Mouse (Mus musculus) forebrain, embryonic 12.5 days (tissue): ENCODE measurements around the gene Akt1. TPM values are rescaled to one million over a fixed set of nuclear protein-coding genes. Genes with fewer than 3 reads are reported as not detected.

Experiments used
- ATAC-seq: fragments of 200-750 bp; cut with Nextera tagmentation; 2 replicates; pipeline ENCODE4 v1.8.0; 2017; ENCODE audit warnings: moderate TSS enrichment; ENCODE audit not compliant: low FRiP score
- H3K27ac ChIP-seq: fragments of 300-500 bp; sonication (generic); 2 replicates; pipeline ENCODE4 v1.5.1; 2016; ENCODE audit warnings: mild to moderate bottlenecking
- H3K27me3 ChIP-seq: fragments of 300-500 bp; sonication (generic); 2 replicates; pipeline ENCODE4 v1.6.1; 2016; ENCODE audit warnings: mild to moderate bottlenecking
- H3K36me3 ChIP-seq: fragments of 300-500 bp; sonication (generic); replicated peaks from 2 replicates; pipeline ENCODE4 v1.6.1; 2016; ENCODE audit warnings: mild to moderate bottlenecking
- H3K4me1 ChIP-seq: fragments of 300-500 bp; sonication (generic); 2 replicates; pipeline ENCODE4 v1.6.1; 2016
- H3K4me2 ChIP-seq: fragments of 300-500 bp; sonication (generic); 2 replicates; pipeline ENCODE4 v1.6.1; 2016; ENCODE audit warnings: mild to moderate bottlenecking, moderate library complexity
- H3K4me3 ChIP-seq: fragments of 300-500 bp; sonication (generic); replicated peaks from 2 replicates; pipeline ENCODE4 v1.5.1; 2016; ENCODE audit warnings: mild to moderate bottlenecking
- H3K9ac ChIP-seq: fragments of 300-500 bp; sonication (generic); 2 replicates; pipeline ENCODE4 v1.6.1; 2016; ENCODE audit warnings: mild to moderate bottlenecking
- H3K9me3 ChIP-seq: fragments of 300-500 bp; sonication (generic); 2 replicates; pipeline ENCODE4 v1.6.1; 2016
- WGBS: fragments of 180-500 bp; shearing (Covaris S2); methylation state at CpG from one replicate; pipeline ENCODE4 v1.1.7; 2016; 5-methylcytosine and 5-hydroxymethylcytosine counted together
- polyA plus RNA-seq: library from polyadenylated mRNA; unstranded; fragments of >200 nt; fragmentation: Nextera tagmentation; extraction: Ambion mirVana; gene quantifications from 2 replicates; pipeline ENCODE4 v1.2.1, GENCODE M21; 2016

Gene Akt1
- polyA plus RNA-seq, 1 experiment from 2014 or later: 71.6 TPM

DNA sequence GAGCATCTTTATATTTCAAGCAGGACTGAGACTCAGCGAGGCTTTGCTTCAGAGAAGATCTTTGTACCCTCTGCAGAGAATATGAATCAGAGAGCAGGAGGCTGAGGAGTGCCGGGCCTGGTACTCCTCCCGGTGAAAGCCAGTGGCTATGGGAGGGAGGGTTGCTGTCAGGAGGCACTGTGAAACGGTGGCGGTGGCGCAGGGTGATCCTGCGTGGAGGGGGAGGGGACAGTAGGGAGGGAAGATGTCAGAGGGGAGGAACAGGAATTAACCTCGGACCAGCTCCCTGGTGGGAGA is 32.8 kb upstream of the Akt1 start:
- Histone ChIP-seq H3K4me2 (peak overlapping the region; percentile 36; the same call in 1 of the 2 replicates), H3K36me3 (no peaks in the 10 kb centered on the region), H3K9me3 (no peaks in the 10 kb centered on the region), H3K27me3 (peaks cover 29% of the 10 kb centered on the region), H3K9ac (no peak overlapping the region), H3K4me3 (no peak overlapping the region), H3K27ac (no peak overlapping the region), H3K4me1 (peaks cover 3% of the 10 kb centered on the region; the same call in 1 of the 2 replicates)
- 23% methylated on average over 8 of the region's 8 CpGs for WGBS
- peak; percentile 42; the same call in 1 of the 2 replicates for ATAC-seq

DNA sequence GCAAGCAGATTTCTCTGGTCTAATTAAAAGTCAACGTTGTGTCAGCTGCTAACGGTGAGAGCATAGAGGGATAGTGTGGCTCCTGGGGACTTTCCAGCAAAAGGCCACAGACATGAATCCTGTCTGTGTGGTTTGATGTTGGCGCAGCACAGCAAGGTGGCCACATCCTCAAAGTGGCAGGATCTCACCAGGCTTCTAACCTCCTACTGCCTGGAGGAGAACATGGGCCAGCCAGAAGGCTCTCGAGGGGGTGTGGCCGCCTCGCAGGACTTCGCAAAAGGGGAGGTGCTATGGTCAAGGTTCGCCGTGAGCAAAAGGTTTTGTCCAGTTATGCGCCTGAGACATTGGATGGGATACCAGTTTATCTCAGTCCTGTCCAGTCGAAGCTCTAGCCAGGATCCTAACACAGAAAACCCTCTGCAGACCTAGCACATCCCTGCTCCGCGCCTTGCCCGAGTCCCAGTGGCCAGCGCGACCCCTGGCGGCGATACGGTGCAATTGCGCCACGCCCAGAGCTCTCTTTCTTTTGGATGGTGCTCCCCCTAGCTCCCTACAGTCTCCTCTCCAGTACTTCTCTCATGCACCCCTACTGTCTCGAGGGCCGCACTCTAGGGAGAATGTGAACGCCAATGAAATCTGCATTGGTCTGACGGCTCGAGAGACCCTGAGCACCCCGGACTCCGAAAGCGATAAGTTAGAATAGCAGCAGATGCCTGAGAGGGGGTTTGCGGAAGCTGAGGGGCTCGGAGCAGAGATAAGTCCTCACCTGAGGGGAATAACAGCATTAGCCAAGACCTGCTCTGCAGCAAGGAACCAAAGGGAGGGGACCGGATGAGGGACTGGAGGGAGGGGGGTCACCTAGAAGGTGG is 32.3 kb upstream of the Akt1 start:
- Histone ChIP-seq H3K27ac (no peak overlapping the region), H3K27me3 (peaks cover 31% of the 10 kb centered on the region), H3K36me3 (no peaks in the 10 kb centered on the region), H3K4me1 (peaks cover 3% of the 10 kb centered on the region; the same call in 1 of the 2 replicates), H3K9ac (no peak overlapping the region), H3K4me2 (peak overlapping the region; percentile 36), H3K9me3 (no peaks in the 10 kb centered on the region), H3K4me3 (no peak overlapping the region)
- 16% methylated on average over 32 of the region's 32 CpGs for WGBS
- peak; percentile 85 for ATAC-seq

DNA sequence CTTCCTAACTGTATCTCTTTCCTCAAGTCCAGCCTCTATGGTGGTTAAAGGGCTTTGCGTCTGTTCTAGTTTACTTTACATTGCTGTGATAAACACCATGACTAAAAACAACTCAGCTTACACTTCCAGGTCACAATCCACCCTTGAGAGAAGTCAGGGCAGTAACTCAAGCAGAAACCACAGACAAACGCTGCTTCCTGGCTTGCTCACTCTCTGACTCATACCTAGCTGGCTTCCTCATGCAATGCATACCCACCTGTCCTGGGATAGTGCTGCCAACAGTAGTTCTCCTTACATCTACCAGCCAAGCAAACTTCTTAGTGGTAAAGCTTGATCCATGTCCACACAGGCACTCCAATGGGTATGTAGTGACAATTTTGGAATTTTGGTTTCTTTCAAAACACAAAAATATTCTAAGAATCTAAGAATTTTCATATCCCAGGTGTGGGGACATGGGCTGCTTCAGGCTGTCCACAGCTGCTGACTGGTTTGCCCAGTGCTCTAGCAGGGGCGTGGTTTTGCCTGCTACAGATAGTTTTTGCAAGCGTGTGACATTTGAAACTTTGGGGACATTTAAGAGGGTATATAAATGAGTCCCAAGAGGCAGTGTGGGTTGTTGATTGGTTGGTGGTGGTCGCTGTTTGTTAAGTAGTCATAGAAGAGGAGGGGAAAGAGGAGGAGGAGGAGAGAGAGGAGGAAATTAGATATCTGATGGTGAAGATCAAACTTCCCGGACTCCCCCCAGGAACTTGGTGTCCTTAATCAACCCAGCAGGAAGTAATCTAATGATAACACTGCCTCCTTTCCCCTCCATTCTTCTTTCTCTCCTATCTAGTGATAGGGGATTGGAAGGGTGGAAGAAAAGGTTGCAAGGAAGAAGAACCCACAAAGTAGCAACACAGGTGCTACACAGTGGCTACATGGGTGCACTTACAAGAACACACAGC is 28.0 kb upstream of the Akt1 start:
- no peak for ATAC-seq
- Histone ChIP-seq H3K4me2 (no peak overlapping the region), H3K9me3 (no peaks in the 10 kb centered on the region), H3K4me1 (peaks cover 13% of the 10 kb centered on the region; the same call in 1 of the 2 replicates), H3K36me3 (no peaks in the 10 kb centered on the region), H3K9ac (no peak overlapping the region), H3K27ac (no peak overlapping the region), H3K4me3 (no peak overlapping the region), H3K27me3 (peaks cover 45% of the 10 kb centered on the region)
- 82% methylated on average over 6 of the region's 6 CpGs for WGBS

DNA sequence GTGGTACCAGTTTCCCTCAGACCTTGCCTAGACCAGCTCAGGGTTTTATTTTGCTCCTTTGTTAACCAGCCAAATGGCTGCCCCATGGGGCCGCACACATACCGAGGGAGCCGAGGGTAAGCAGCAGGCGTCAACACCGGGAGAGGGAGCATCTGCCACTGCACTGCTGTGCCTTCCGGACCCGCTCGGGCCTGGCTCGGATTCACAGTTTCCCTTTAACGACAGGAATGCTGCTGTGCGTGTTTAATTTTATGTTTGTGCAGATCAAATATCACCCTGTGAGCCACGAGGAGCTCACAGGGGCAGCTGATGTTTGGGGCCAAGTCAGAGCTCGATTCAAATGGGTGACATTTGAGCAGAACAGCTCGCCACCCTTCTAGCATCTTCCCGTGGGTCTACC is 25.8 kb upstream of the Akt1 start:
- peaks cover 33% of the 10 kb centered on the region for H3K27me3 ChIP-seq
- no peak overlapping the region for H3K27ac ChIP-seq

DNA sequence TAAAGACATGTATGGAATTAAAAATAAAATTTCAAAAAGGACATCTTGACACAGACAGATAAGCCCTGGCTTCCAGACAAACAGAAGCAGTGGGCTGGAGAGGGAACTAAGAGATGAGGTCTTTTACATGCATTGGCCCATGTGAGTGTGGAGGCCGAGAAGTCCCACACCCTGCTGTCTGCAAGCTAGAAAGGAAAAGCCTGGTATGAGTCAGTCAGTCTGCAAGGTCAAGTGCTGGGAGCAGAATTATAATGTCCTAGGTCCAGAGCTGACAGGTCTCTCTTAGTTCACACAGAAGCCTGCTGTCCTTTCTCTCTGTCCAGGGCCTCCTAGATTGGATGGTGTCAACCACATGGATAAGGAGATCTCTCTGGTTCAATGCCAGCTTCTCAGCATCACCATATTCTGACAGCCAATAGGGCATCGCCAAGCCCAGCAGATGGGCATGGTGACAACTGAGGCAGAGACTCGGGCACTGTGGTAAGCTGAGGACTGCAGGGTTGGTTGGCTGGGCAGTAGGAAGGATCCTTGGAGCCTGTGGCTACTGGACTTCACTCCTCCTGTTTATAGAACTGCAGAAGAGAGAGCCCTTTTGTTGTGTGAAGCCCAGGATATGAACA is 22.2 kb upstream of the Akt1 start:
- WGBS: 89% methylated on average over 3 of the region's 3 CpGs

More for the DNA sequence above, 25.8 kb upstream of the Akt1 start:
- no peaks in the 10 kb centered on the region for H3K36me3 ChIP-seq
- H3K4me1 ChIP-seq: peaks cover 10% of the 10 kb centered on the region; the same call in 1 of the 2 replicates
- H3K4me3 ChIP-seq: no peak overlapping the region
- H3K4me2 ChIP-seq: 0 out of 2 replicates have a peak overlapping the region, but pooled peaks have one; percentile 6
- peak overlapping the region; percentile 21; the same call in 1 of the 2 replicates for H3K9ac ChIP-seq
- WGBS: 22% methylated on average over 15 of the region's 15 CpGs
- no peaks in the 10 kb centered on the region for H3K9me3 ChIP-seq
- ATAC-seq: no peak

DNA sequence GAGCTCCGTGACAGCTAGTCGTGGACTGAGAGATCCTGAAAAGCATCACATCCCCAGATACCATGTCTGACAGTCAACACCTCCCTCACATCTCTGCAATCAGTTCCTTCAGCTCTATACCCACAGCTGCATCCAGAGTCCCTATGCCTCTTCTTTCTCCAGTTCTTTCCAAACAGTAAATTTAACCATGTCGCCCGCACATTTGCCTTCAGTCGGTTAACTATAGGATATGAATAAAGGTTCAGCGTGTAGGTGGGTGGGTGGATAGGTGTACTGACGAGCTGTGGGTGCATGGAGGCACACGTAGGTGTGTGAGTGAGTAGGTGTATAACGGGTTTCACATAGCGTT is 19.4 kb upstream of the Akt1 start:
- Histone ChIP-seq H3K4me1 (peaks cover 21% of the 10 kb centered on the region), H3K27me3 (peaks cover 8% of the 10 kb centered on the region; the same call in 1 of the 2 replicates), H3K9ac (peak overlapping the region; percentile 88), H3K36me3 (no peaks in the 10 kb centered on the region), H3K4me2 (peak overlapping the region; percentile 79), H3K9me3 (no peaks in the 10 kb centered on the region), H3K4me3 (peak overlapping the region; percentile 73), H3K27ac (peak overlapping the region; percentile 88)
- peak; percentile 22 for ATAC-seq
- WGBS: 86% methylated on average over 10 of the region's 10 CpGs

More for the DNA sequence above, 22.2 kb upstream of the Akt1 start:
- Histone ChIP-seq H3K4me3 (no peak overlapping the region), H3K4me1 (peaks cover 30% of the 10 kb centered on the region), H3K9me3 (no peaks in the 10 kb centered on the region), H3K4me2 (no peak overlapping the region), H3K27ac (no peak overlapping the region), H3K36me3 (no peaks in the 10 kb centered on the region), H3K27me3 (peaks cover 31% of the 10 kb centered on the region), H3K9ac (no peak overlapping the region)
- no peak for ATAC-seq

DNA sequence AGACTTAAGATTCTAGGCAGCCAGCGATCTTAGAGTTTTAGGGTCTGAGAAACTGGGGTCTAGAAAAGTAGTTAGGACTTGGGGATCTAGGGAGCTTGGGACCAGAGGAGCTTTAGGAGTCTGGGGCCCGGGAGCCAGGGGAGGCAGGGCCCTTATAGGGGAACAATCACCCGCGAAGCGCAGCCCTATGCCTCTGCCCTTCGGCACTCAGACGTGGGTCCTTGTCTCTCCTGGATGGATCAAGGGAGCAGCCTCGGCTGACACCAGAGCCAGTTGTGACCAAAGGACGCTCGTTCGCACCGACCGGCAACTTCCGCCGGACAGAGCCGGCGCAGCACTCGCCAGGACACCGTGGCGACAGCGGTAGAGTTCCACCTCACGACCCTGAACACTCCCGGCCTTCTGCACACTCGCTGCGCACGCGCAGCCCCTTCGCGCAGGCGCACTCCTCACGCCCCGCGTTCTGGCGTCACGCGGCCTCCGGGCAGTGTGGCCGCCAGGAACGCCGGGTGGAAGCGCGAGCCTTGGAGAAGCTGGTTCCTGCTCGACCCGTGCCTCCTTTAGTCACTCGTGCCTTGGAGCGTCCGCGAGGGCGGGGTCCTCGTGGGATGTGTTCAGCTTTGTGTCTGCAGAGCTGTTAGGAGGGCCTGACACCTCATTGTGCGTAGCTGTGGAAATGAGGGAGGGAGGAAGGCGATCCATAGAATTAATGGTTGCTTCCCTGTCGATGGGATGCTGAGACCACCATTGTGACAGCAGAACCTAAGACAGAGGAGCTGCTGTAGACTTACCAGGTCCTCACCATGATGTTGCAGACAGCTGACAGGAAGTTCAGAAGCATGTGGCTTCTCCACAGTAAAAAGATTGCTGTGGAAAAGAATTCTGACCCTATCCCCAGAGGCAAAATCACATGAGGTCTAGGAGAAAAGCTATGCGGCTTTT is 18.8 kb upstream of the Akt1 start:
- Histone ChIP-seq H3K36me3 (no peaks in the 10 kb centered on the region), H3K9ac (peak overlapping the region; percentile 88)
- ATAC-seq: peak; percentile 94

DNA sequence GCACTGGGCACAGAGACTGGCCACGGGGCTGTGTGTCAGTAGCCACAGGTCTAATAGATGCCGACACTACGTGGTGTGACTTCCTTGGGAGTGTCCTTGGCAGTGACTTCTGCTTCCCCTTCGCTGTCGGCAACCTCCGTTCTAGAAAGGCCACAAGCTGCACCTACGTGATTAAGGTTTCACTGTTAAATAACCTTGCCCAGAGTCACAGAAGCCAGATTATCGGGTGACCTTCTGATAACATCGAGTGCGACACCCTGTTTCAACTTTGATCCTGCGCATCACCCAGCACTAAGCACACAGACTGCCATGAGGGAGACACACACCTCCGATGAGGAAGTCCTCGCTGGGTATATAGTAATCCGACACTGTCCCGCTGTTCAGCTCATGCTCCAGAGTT is 13.8 kb upstream of the Akt1 start:
- Histone ChIP-seq H3K27me3 (0 out of 2 replicates have a peak, but pooled peaks cover under 1% of the 10 kb centered on the region), H3K4me1 (peaks cover 14% of the 10 kb centered on the region), H3K4me2 (no peak overlapping the region), H3K9me3 (no peaks in the 10 kb centered on the region), H3K9ac (no peak overlapping the region), H3K27ac (no peak overlapping the region), H3K36me3 (no peaks in the 10 kb centered on the region), H3K4me3 (no peak overlapping the region)
- ATAC-seq: no peak
- 86% methylated on average over 15 of the region's 15 CpGs for WGBS

More for the DNA sequence above, 18.8 kb upstream of the Akt1 start:
- H3K4me1 ChIP-seq: peaks cover 21% of the 10 kb centered on the region
- H3K27ac ChIP-seq: peak overlapping the region; percentile 88
- WGBS: 3% methylated on average over 50 of the region's 54 CpGs
- peak overlapping the region; percentile 73 for H3K4me3 ChIP-seq
- peaks cover 3% of the 10 kb centered on the region; the same call in 1 of the 2 replicates for H3K27me3 ChIP-seq
- peak overlapping the region; percentile 79 for H3K4me2 ChIP-seq
- H3K9me3 ChIP-seq: no peaks in the 10 kb centered on the region

DNA sequence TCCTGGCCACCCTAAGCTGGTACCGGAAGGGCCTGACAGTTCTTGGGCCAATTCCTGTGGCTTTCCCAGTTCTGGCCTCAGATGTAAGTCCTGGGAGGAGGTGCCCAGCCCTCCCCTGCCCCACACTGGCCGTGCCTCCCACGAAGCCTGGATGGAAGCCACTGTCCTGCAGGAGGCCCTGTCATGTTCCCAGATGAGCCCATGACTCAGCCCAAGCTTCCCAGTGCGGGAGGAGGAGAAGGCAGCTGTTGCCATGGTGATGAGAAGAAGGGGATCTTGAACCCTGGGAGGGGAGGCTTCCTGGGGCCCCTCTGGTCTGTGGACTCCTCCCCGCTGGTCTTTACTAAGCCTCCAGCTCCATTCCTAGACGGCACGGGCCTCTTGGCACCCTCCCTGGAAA is 8.7 kb upstream of the Akt1 start:
- peaks cover 50% of the 10 kb centered on the region for H3K27me3 ChIP-seq
- no peak for ATAC-seq
- H3K4me3 ChIP-seq: no peak overlapping the region
- H3K9ac ChIP-seq: no peak overlapping the region
- WGBS: 54% methylated on average over 7 of the region's 7 CpGs
- H3K4me1 ChIP-seq: peaks cover 19% of the 10 kb centered on the region
- H3K27ac ChIP-seq: no peak overlapping the region
- H3K9me3 ChIP-seq: no peaks in the 10 kb centered on the region
- H3K36me3 ChIP-seq: no peaks in the 10 kb centered on the region
- H3K4me2 ChIP-seq: no peak overlapping the region

DNA sequence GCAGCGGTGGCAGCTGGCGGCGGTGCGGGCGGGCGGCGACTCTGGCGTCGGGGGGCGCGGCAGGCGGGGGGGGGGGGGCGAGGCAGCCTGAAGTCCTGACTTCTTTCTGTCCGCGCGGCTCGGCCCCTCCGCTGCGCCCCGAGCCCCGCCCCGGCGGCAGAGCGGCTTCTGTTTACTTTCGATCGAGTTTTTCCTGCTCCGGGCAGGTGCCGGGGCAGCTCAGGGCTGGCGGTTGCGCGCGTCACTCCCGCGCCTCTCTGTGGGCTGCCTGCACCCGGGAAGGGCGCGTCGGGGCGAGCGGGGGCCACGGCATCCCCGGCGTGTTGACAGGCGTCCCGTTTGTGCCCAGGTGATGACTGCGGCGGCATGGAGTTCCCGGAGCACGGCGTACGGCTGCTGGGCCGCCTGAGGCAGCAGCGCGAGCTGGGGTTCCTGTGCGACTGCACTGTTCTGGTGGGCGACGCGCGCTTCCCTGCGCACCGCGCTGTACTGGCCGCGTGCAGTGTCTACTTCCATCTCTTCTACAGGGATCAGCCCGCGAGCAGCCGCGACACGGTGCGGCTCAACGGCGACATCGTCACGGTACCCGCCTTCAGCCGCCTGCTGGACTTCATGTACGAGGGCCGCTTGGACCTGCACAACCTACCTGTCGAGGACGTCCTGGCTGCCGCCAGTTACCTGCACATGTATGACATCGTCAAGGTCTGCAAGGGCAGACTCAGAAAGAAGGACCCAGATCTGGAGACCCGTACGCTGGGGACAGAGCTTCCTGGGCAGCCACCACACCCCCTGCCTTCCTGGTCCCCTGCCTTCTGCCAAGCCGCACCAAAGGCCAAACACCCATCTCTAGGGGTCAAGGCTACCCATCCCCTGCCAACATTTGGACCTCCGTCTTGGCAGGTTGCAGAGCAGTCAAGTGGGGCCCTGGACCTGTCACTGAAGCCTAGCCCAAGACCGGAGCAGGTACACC is 4.6 kb upstream of the Akt1 start:
- no peak overlapping the region for H3K27ac ChIP-seq
- H3K27me3 ChIP-seq: peaks cover 64% of the 10 kb centered on the region
- peak overlapping the region; percentile 71 for H3K9ac ChIP-seq
- peak overlapping the region; percentile 68 for H3K4me3 ChIP-seq
- peak overlapping the region; percentile 94 for H3K4me2 ChIP-seq
- peak; percentile 18; the same call in 1 of the 2 replicates for ATAC-seq
- H3K36me3 ChIP-seq: no peaks in the 10 kb centered on the region
- no peaks in the 10 kb centered on the region for H3K9me3 ChIP-seq
- 4% methylated on average over 68 of the region's 87 CpGs for WGBS
- peaks cover 44% of the 10 kb centered on the region for H3K4me1 ChIP-seq
